In genomic region chr5:131722791-131723190, GRCm38 (mm10) we compare ENCODE assay signal across 21 mouse cellular contexts.
DNase-seq lines count a peak whose midpoint lies in the region; ATAC-seq and TF ChIP-seq lines count a peak whose summit lies in the region.
"Had no signal": no experiment of that assay in that cellular context is flagged by ENCODE, and none has a peak within 500 bp of the region (broad histone marks: within the 10 kb centered on the region; RNA-seq: fewer than 3 reads in every experiment).

No protein-coding gene starts in this region.

- H3K4me3 ChIP-seq in hindbrain, embryonic 12.5 days: no peak overlapping the region
- H3K4me3 ChIP-seq in hindbrain, embryonic 16.5 days (ENCODE audit: low read length): no peak overlapping the region
- H3K4me3 ChIP-seq in midbrain, postnatal 0 days (ENCODE audit: low read depth, low read length): no peak overlapping the region
- no peak overlapping the region for H3K4me3 ChIP-seq in midbrain, embryonic 15.5 days
- H3K4me3 ChIP-seq in intestine, embryonic 16.5 days (ENCODE audit: low read length): peak overlapping the region; percentile 6; the same call in 1 of the 2 replicates
- H3K4me3 ChIP-seq: forebrain, embryonic 13.5 days; heart, adult 2 months; layer of hippocampus, adult 2 months; limb, embryonic 15.5 days; liver, embryonic 15.5 days had no signal

- peaks cover 36% of the 10 kb centered on the region for H3K4me1 ChIP-seq in hindbrain, embryonic 12.5 days
- peaks cover 20% of the 10 kb centered on the region for H3K4me1 ChIP-seq in hindbrain, embryonic 16.5 days (ENCODE audit: control insufficient read depth, insufficient read depth, low read depth, low read length)
- 0 out of 2 replicates have a peak, but pooled peaks cover 2% of the 10 kb centered on the region for H3K4me1 ChIP-seq in midbrain, postnatal 0 days (ENCODE audit: insufficient read depth, low read length)
- peaks cover 18% of the 10 kb centered on the region for H3K4me1 ChIP-seq in midbrain, embryonic 15.5 days
- peaks cover 11% of the 10 kb centered on the region; the same call in 1 of the 2 replicates for H3K4me1 ChIP-seq in intestine, embryonic 16.5 days (ENCODE audit: control insufficient read depth, insufficient read depth, low read length)
- H3K4me1 ChIP-seq: liver, embryonic 15.5 days had no signal

- no peaks in the 10 kb centered on the region for H3K36me3 ChIP-seq in hindbrain, embryonic 12.5 days
- H3K36me3 ChIP-seq in hindbrain, embryonic 16.5 days (ENCODE audit: control insufficient read depth, insufficient read depth, low read length): no peaks in the 10 kb centered on the region
- H3K36me3 ChIP-seq in midbrain, postnatal 0 days (ENCODE audit: insufficient read depth, low read length): no peaks in the 10 kb centered on the region
- H3K36me3 ChIP-seq in midbrain, embryonic 15.5 days (replicated peaks): no peaks in the 10 kb centered on the region
- H3K36me3 ChIP-seq in intestine, embryonic 16.5 days (ENCODE audit: control insufficient read depth, insufficient read depth, low read length): no peaks in the 10 kb centered on the region
- H3K36me3 ChIP-seq: limb, embryonic 15.5 days; liver, embryonic 15.5 days had no signal

- H3K9me3 ChIP-seq in hindbrain, embryonic 12.5 days (replicated peaks): no peaks in the 10 kb centered on the region
- H3K9me3 ChIP-seq in hindbrain, embryonic 16.5 days (ENCODE audit: control insufficient read depth, low read length): no peaks in the 10 kb centered on the region
- no peaks in the 10 kb centered on the region for H3K9me3 ChIP-seq in midbrain, postnatal 0 days (ENCODE audit: low read length)
- H3K9me3 ChIP-seq in midbrain, embryonic 15.5 days: no peaks in the 10 kb centered on the region
- H3K9me3 ChIP-seq in intestine, embryonic 16.5 days (ENCODE audit: control insufficient read depth, low read length): no peaks in the 10 kb centered on the region
- H3K9me3 ChIP-seq: forebrain, embryonic 13.5 days; limb, embryonic 15.5 days; liver, embryonic 15.5 days had no signal

- H3K4me2 ChIP-seq in hindbrain, embryonic 12.5 days (replicated peaks): no peak overlapping the region
- H3K4me2 ChIP-seq in hindbrain, embryonic 16.5 days (ENCODE audit: low read length): no peak overlapping the region
- H3K4me2 ChIP-seq in midbrain, postnatal 0 days (ENCODE audit: low read depth, low read length, poor library complexity, severe bottlenecking): no peak overlapping the region
- no peak overlapping the region for H3K4me2 ChIP-seq in midbrain, embryonic 15.5 days
- H3K4me2 ChIP-seq in intestine, embryonic 16.5 days (ENCODE audit: low read depth, low read length): 0 out of 2 replicates have a peak overlapping the region, but pooled peaks have one; percentile 3
- H3K4me2 ChIP-seq: forebrain, embryonic 13.5 days; limb, embryonic 15.5 days; liver, embryonic 15.5 days had no signal

- H3K9ac ChIP-seq in hindbrain, embryonic 12.5 days: no peak overlapping the region
- no peak overlapping the region for H3K9ac ChIP-seq in hindbrain, embryonic 16.5 days (ENCODE audit: low read depth, low read length)
- no peak overlapping the region for H3K9ac ChIP-seq in midbrain, postnatal 0 days (replicated peaks; ENCODE audit: low read length, poor library complexity, severe bottlenecking)
- H3K9ac ChIP-seq in midbrain, embryonic 15.5 days: no peak overlapping the region
- no peak overlapping the region for H3K9ac ChIP-seq in intestine, embryonic 16.5 days (ENCODE audit: low read depth, low read length)
- H3K9ac ChIP-seq: forebrain, embryonic 13.5 days; limb, embryonic 15.5 days; liver, embryonic 15.5 days had no signal

- no peaks in the 10 kb centered on the region for H3K27me3 ChIP-seq in hindbrain, embryonic 12.5 days
- H3K27me3 ChIP-seq in hindbrain, embryonic 16.5 days (replicated peaks; ENCODE audit: control insufficient read depth, insufficient read depth, low read length): no peaks in the 10 kb centered on the region
- H3K27me3 ChIP-seq in midbrain, postnatal 0 days (ENCODE audit: insufficient read depth, low read length): no peaks in the 10 kb centered on the region
- no peaks in the 10 kb centered on the region for H3K27me3 ChIP-seq in midbrain, embryonic 15.5 days (replicated peaks)
- no peaks in the 10 kb centered on the region for H3K27me3 ChIP-seq in intestine, embryonic 16.5 days (replicated peaks; ENCODE audit: control insufficient read depth, insufficient read depth, low read length)
- H3K27me3 ChIP-seq: CH12.LX; forebrain, embryonic 13.5 days; liver, embryonic 15.5 days had no signal

- ATAC-seq in hindbrain, embryonic 12.5 days (ENCODE audit: low FRiP score): peak; percentile 59
- ATAC-seq in hindbrain, embryonic 16.5 days: no peak
- no peak for ATAC-seq in midbrain, postnatal 0 days (ENCODE audit: low FRiP score)
- ATAC-seq in midbrain, embryonic 15.5 days (replicated peaks): no peak
- ATAC-seq in intestine, embryonic 16.5 days: peak; percentile 63
- ATAC-seq: forebrain, embryonic 13.5 days; lung, postnatal 0 days had no signal

- no peak for TF ChIP-seq CTCF in midbrain, postnatal 0 days (IDR thresholded peaks at IDR 0.05)

- WGBS in hindbrain, embryonic 12.5 days: 48% methylated on average over 6 of the region's 6 CpGs
- WGBS in hindbrain, embryonic 16.5 days: 47% methylated on average over 6 of the region's 6 CpGs
- 49% methylated on average over 6 of the region's 6 CpGs for WGBS in midbrain, postnatal 0 days
- 33% methylated on average over 6 of the region's 6 CpGs for WGBS in midbrain, embryonic 15.5 days
- WGBS in intestine, embryonic 16.5 days: 48% methylated on average over 6 of the region's 6 CpGs

- H3K27ac ChIP-seq in hindbrain, embryonic 12.5 days: no peak overlapping the region
- no peak overlapping the region for H3K27ac ChIP-seq in hindbrain, embryonic 16.5 days (ENCODE audit: low read depth, low read length)
- H3K27ac ChIP-seq in midbrain, postnatal 0 days (ENCODE audit: low read depth, low read length): no peak overlapping the region
- no peak overlapping the region for H3K27ac ChIP-seq in midbrain, embryonic 15.5 days
- peak overlapping the region; percentile 72 for H3K27ac ChIP-seq in intestine, embryonic 16.5 days (ENCODE audit: low read length)
- H3K27ac ChIP-seq: forebrain, embryonic 13.5 days; heart, adult 2 months; layer of hippocampus, adult 2 months; limb, embryonic 15.5 days; liver, embryonic 15.5 days had no signal

- DNase-seq in midbrain, postnatal 0 days (ENCODE audit: low spot score): peak; percentile 28
- no peak for DNase-seq in spleen, postnatal 10 days (ENCODE audit: low spot score in 2 of 2)
- DNase-seq in right cerebral cortex, postnatal 36 days (ENCODE audit: low spot score in 2 of 2): no peak
- DNase-seq: adrenal gland, postnatal 25 days; cerebellum, adult 11-12 months; cerebellum, postnatal 14 days; gastrocnemius, postnatal 14 days; heart, adult 2 months; heart, postnatal 36 days; right cerebral cortex, adult 18-20 months; thymus, postnatal 4 days had no signal

Comparison
In these comparisons a context has a peak if more than half of its experiments do, and no peak if none do; other contexts are left out.
1. ATAC-seq: peak in hindbrain, embryonic 12.5 days (single experiment) and intestine, embryonic 16.5 days (single experiment); none in hindbrain, embryonic 16.5 days (single experiment), midbrain, postnatal 0 days (single experiment) and midbrain, embryonic 15.5 days (single experiment).